Mouse (Mus musculus) thymus, adult 2 months (tissue): ENCODE results near the gene Sema6d. TPM values are rescaled to one million over a fixed set of nuclear protein-coding genes. Genes with fewer than 3 reads are reported as not detected.

Source experiments
- DNase-seq: peaks from one replicate; pipeline ENCODE4 v3.0.0; 2021
- H3K27ac ChIP-seq: fragments of 200-500 bp; 2 replicates; pipeline ENCODE4 v1.5.1; 2012; ENCODE audit warnings: low read length, control low read depth; ENCODE audit not compliant: control insufficient read depth, insufficient read depth
- H3K27me3 ChIP-seq: fragments of 200-500 bp; 2 replicates; pipeline ENCODE4 v1.6.1; 2012; ENCODE audit warnings: mild to moderate bottlenecking, low read length, moderate library complexity, mixed read lengths; ENCODE audit not compliant: control insufficient read depth, insufficient read depth
- H3K36me3 ChIP-seq: fragments of 200-500 bp; 2 replicates; pipeline ENCODE4 v1.6.1; 2012; ENCODE audit warnings: mild to moderate bottlenecking, low read length, moderate library complexity; ENCODE audit not compliant: control insufficient read depth, insufficient read depth
- H3K4me1 ChIP-seq: fragments of 200-500 bp; replicated peaks from 2 replicates; pipeline ENCODE4 v1.6.1; 2012; ENCODE audit warnings: low read length; ENCODE audit not compliant: control insufficient read depth, insufficient read depth
- H3K4me3 ChIP-seq: fragments of 200-500 bp; 2 replicates; pipeline ENCODE4 v1.5.1; 2012; ENCODE audit warnings: mild to moderate bottlenecking, low read length, control low read depth, moderate library complexity; ENCODE audit not compliant: control insufficient read depth, insufficient read depth
- CTCF ChIP-seq: fragments of 200-500 bp; IDR thresholded peaks from 2 replicates; pipeline ENCODE4 v1.5.1; 2012; ENCODE audit warnings: mild to moderate bottlenecking, control low read depth, low read length, moderate library complexity, borderline replicate concordance; ENCODE audit not compliant: control insufficient read depth, poor library complexity, insufficient read depth; ENCODE audit errors: extremely low read depth
- POLR2A ChIP-seq: fragments of 200-500 bp; IDR thresholded peaks from 2 replicates; pipeline ENCODE4 v1.6.1; 2012; ENCODE audit warnings: mild to moderate bottlenecking, low read length, control low read depth, moderate library complexity; ENCODE audit not compliant: control insufficient read depth, poor library complexity, insufficient read depth; ENCODE audit errors: extremely low read depth
- WGBS: fragments of 180-500 bp; shearing (Covaris S2); methylation state at CpG from one replicate; pipeline ENCODE4 v1.1.7; 2018; 5-methylcytosine and 5-hydroxymethylcytosine counted together
- polyA plus RNA-seq: library from polyadenylated mRNA; depleted of rRNA; stranded (reverse); fragments of >200 nt; gene quantifications from 2 replicates; pipeline ENCODE4 v1.2.3, GENCODE M21; 2012

Gene Sema6d
- polyA plus RNA-seq, 1 experiment = 4.6 TPM

- no peak for TF ChIP-seq POLR2A
- TF ChIP-seq CTCF = no peak
- Histone ChIP-seq H3K4me3 (no peak overlapping the region), H3K27ac (no peak overlapping the region), H3K4me1 (no peaks in the 10 kb centered on the region), H3K27me3 (no peaks in the 10 kb centered on the region), H3K36me3 (no peaks in the 10 kb centered on the region)
- no peak for DNase-seq
- WGBS = 92% methylated on average over 1 of the region's 1 CpGs
These were observed 377.7 kb downstream of the Sema6d start for GRCm38 (mm10) chr2:124467429-124467828.

GRCm38 (mm10) chr2:124470346-124471042, 380.7 kb downstream of the Sema6d start:
- 70% methylated on average over 10 of the region's 10 CpGs for WGBS
- no peak for DNase-seq
- H3K4me1 ChIP-seq = no peaks in the 10 kb centered on the region
- no peaks in the 10 kb centered on the region for H3K36me3 ChIP-seq
- H3K4me3 ChIP-seq = no peak overlapping the region
- no peaks in the 10 kb centered on the region for H3K27me3 ChIP-seq
- TF ChIP-seq CTCF = no peak
- no peak for TF ChIP-seq POLR2A
- H3K27ac ChIP-seq = no peak overlapping the region

GRCm38 (mm10) chr2:124472674-124473507, 383.1 kb downstream of the Sema6d start:
- Histone ChIP-seq H3K27me3 (no peaks in the 10 kb centered on the region), H3K27ac (no peak overlapping the region), H3K4me1 (no peaks in the 10 kb centered on the region), H3K4me3 (no peak overlapping the region), H3K36me3 (no peaks in the 10 kb centered on the region)
- WGBS = 94% methylated on average over 6 of the region's 6 CpGs
- TF ChIP-seq POLR2A (no peak), CTCF (no peak)
- no peak for DNase-seq

GRCm38 (mm10) chr2:124477904-124478303, 388.1 kb downstream of the Sema6d start:
- Histone ChIP-seq H3K4me1 (no peaks in the 10 kb centered on the region), H3K4me3 (no peak overlapping the region), H3K27me3 (no peaks in the 10 kb centered on the region), H3K36me3 (no peaks in the 10 kb centered on the region), H3K27ac (no peak overlapping the region)
- DNase-seq = no peak
- TF ChIP-seq CTCF (no peak), POLR2A (no peak)

- H3K36me3 ChIP-seq = no peaks in the 10 kb centered on the region
- TF ChIP-seq CTCF (no peak), POLR2A (no peak)
- no peaks in the 10 kb centered on the region for H3K27me3 ChIP-seq
- DNase-seq = no peak
- H3K4me3 ChIP-seq = no peak overlapping the region
- H3K27ac ChIP-seq = no peak overlapping the region
- 94% methylated on average over 4 of the region's 4 CpGs for WGBS
- H3K4me1 ChIP-seq = no peaks in the 10 kb centered on the region
These were observed 388.8 kb downstream of the Sema6d start for GRCm38 (mm10) chr2:124478526-124478925.

- Histone ChIP-seq H3K27me3 (no peaks in the 10 kb centered on the region), H3K4me3 (no peak overlapping the region), H3K4me1 (no peaks in the 10 kb centered on the region), H3K36me3 (no peaks in the 10 kb centered on the region), H3K27ac (no peak overlapping the region)
- TF ChIP-seq POLR2A = no peak
- WGBS = 97% methylated on average over 1 of the region's 1 CpGs
- no peak for DNase-seq
These were observed 396.0 kb downstream of the Sema6d start for GRCm38 (mm10) chr2:124485761-124486160.
